Mouse (Mus musculus) bone marrow, adult 2 months (tissue): Measurements from ENCODE around the gene Gm26741. TPM values are rescaled to one million over a fixed set of nuclear protein-coding genes. Genes with fewer than 3 reads are reported as not detected.
"Not testable (repeated sequence)": the region's sequence is repeated elsewhere in the genome, so short reads cannot be mapped to it uniquely, and the experiment has no call there.

Source experiments
- H3K27ac ChIP-seq: fragments of 200-500 bp; 2 replicates; pipeline ENCODE4 v1.5.1; 2012; ENCODE audit warnings: low read depth, mild to moderate bottlenecking, control low read depth, inconsistent platforms, low read length; ENCODE audit not compliant: control insufficient read depth, poor library complexity, insufficient read depth
- H3K4me1 ChIP-seq: fragments of 200-500 bp; 2 replicates; pipeline ENCODE4 v1.6.1; 2011; ENCODE audit warnings: low read length; ENCODE audit not compliant: control insufficient read depth, insufficient read depth
- H3K4me3 ChIP-seq: fragments of 200-500 bp; replicated peaks from 2 replicates; pipeline ENCODE3; 2011; ENCODE audit warnings: mild to moderate bottlenecking, low read depth, low read length, control low read depth; ENCODE audit not compliant: control insufficient read depth
- CTCF ChIP-seq: fragments of 200-500 bp; IDR thresholded peaks from 2 replicates; pipeline ENCODE4 v1.5.1; 2011; ENCODE audit warnings: low read length, control low read depth; ENCODE audit not compliant: control insufficient read depth, insufficient read depth
- POLR2A ChIP-seq: fragments of 200-500 bp; IDR thresholded peaks from 2 replicates; pipeline ENCODE4 v1.6.1; 2011; ENCODE audit warnings: low read depth, mild to moderate bottlenecking, control low read depth, low read length, borderline replicate concordance; ENCODE audit not compliant: control insufficient read depth
- WGBS: fragments of 180-500 bp; shearing (Covaris S2); methylation state at CpG from one replicate; pipeline ENCODE4 v1.1.7; 2018; 5-methylcytosine and 5-hydroxymethylcytosine counted together
- polyA plus RNA-seq: library from polyadenylated mRNA; stranded (reverse); fragments of >200 nt; gene quantifications from 2 replicates; pipeline ENCODE4 v1.2.4, GENCODE M21; 2011; ENCODE audit warnings: low replicate concordance; ENCODE audit not compliant: missing spikeins, insufficient read depth, insufficient read length

Gm26741 gene
- polyA plus RNA-seq, result not detected in 2 replicates

- no peak for TF ChIP-seq POLR2A
- no peak for TF ChIP-seq CTCF
- Histone ChIP-seq H3K4me3 (no peak within 1 kb of the TSS), H3K4me1 (no peaks in the 10 kb centered on the region), H3K27ac (no peak within 1 kb of the TSS)
- 85% methylated on average over 2 of the region's 2 CpGs for WGBS
These were observed at the start of gene Gm26741 for GRCm38 (mm10) chr10:52358467-52358866. Gene Gm26741, plus strand, starts transcription at chr10:52358767.

- H3K4me1 ChIP-seq, result no peaks in the 10 kb centered on the region
- 53% methylated on average over 8 of the region's 8 CpGs for WGBS
- H3K4me3 ChIP-seq, result no peak overlapping the region
- no peak overlapping the region for H3K27ac ChIP-seq
- TF ChIP-seq CTCF (no peak), POLR2A (no peak)
These were observed 49.4 kb upstream of the Gm26741 start for GRCm38 (mm10) chr10:52309196-52309595.

DNA sequence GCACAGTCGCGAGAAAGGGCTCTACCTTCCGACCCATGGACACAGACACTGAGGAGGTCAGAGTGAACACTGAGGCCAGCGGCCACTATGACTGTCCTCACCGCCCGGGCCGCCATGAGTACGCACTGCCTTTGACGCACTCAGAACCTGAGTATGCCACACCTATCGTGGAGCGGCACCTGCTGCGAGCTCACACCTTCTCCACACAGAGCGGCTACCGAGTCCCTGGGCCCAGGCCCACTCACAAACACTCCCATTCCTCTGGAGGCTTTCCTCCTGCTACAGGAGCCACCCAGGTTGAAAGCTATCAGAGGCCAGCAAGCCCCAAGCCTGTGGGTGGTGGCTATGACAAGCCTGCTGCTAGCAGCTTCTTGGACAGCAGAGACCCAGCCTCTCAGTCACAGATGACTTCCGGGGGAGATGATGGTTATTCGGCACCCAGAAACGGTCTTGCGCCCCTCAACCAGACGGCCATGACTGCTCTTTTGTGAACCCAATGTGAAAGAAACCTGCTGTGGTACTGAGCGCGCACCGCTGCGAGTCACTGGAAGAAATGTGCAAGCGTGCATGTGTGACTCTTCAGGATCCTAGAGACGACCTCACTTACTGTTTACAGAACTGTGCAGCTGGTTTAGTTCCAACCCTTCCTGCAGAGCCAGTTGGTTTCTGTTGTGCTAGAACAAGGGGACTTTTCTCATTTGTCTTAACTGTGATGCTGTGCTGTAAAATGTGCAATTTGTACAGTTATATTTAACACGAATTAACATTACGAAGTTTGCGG, 38.9 kb upstream of the Gm26741 start:
- no peak for TF ChIP-seq POLR2A
- TF ChIP-seq CTCF, result no peak
- H3K4me1 ChIP-seq, result no peaks in the 10 kb centered on the region
- H3K27ac ChIP-seq, result no peak overlapping the region; the same call in 1 of the 2 replicates
- no peak overlapping the region for H3K4me3 ChIP-seq
- WGBS, result 90% methylated on average over 28 of the region's 28 CpGs

DNA sequence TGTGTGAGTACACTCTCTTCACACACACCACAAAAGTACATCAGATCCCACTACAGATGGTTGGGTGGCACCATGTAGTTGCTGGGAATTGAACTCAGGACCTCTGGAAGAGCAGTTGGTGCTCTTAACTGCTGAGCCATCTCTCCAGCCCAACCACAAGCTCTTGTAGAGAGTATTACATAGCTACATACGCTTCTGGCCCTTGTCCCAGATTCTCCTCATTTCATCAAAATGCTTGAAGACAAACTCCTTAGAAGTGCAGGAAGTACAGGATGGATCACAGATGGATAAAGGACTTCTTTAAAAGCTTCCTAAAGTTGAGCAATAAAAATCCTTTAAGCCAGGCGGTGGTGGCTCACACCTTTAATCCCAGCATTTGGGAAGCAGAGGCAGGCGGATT, 36.6 kb upstream of the Gm26741 start:
- WGBS, result 78% methylated on average over 3 of the region's 3 CpGs
- TF ChIP-seq POLR2A, result no peak
- no peak for TF ChIP-seq CTCF

DNA sequence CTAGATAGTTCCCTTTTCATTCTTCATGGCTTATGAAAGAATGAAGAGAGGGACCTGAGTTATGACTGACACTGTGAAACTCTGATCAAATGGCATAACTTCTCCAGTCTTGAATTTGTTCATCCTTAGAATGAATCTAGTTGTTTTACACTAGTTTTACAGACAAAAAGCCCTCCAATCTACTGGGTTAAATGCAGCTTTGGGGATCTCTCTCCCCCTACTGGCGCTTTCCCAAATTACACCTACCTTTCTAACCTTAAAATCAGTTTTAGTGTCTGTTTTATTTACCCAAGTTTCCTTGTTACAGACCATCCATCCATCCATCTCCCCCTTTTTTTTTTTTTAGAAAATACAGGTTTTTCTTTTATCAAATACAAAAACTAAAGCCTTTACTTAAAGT, 27.6 kb upstream of the Gm26741 start:
- WGBS, result 6% methylated on average over 1 of the region's 1 CpGs
- H3K4me1 ChIP-seq, result no peaks in the 10 kb centered on the region
- no peak for TF ChIP-seq POLR2A
- TF ChIP-seq CTCF, result no peak
- no peak overlapping the region for H3K4me3 ChIP-seq
- no peak overlapping the region for H3K27ac ChIP-seq

More for the DNA sequence above, 36.6 kb upstream of the Gm26741 start:
- Histone ChIP-seq H3K4me1 (no peaks in the 10 kb centered on the region), H3K4me3 (no peak overlapping the region), H3K27ac (no peak overlapping the region)

DNA sequence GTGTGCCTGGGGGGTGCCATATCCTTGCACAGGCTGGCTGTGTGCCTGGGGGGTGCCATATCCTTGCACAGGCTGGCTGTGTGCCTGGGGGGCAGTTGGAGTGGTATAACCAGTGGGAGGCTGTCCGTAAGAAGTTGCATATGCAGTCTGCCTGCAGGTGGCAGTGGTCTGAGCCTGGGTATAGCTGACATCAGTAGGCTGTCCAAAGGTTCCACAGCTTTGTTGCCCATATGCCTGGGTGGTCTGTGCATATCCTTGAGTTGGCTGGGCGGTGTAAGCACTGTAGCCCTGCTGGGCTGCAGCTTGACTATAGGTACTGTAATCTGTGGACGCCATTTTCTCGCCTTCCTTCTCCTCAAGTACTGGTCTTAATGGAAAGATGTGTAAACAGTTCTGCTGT, 15.2 kb upstream of the Gm26741 start:
- not testable (repeated sequence) for H3K4me3 ChIP-seq, H3K27ac ChIP-seq, H3K4me1 ChIP-seq
- peak; percentile 24; the same call in 1 of the 2 replicates for TF ChIP-seq CTCF
- WGBS, result 94% methylated on average over 4 of the region's 4 CpGs

DNA sequence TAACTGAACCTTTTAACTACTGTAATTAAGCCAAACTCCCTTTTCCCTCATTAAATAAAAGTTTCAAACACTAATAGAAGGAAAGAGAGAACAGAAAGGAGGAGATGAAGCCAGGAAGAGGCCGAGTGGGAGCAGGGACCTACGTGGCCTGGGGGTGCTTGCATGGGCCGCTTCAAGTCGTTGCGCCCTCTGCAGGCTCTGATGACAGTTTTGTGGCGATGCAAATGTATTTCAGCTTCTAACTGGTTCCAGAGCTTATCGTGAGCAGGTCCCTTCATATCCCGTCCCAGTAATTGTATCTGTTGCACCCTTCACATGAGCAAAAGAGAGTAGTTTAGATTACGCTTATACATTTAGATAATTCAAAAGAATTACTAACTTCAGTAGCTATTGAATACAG, 5.4 kb upstream of the Gm26741 start:
- WGBS, result 90% methylated on average over 9 of the region's 9 CpGs
- Histone ChIP-seq H3K4me1 (no peaks in the 10 kb centered on the region), H3K27ac (no peak overlapping the region), H3K4me3 (no peak overlapping the region)
- TF ChIP-seq POLR2A (no peak), CTCF (no peak)

GRCm38 (mm10) chr10:52360241-52360735, 1.7 kb downstream of the Gm26741 start:
- H3K4me1 ChIP-seq, result no peaks in the 10 kb centered on the region
- no peak for TF ChIP-seq CTCF
- no peak for TF ChIP-seq POLR2A
- H3K4me3 ChIP-seq, result no peak overlapping the region
- 93% methylated on average over 4 of the region's 4 CpGs for WGBS
- H3K27ac ChIP-seq, result no peak overlapping the region
